Mouse (Mus musculus) neural tube, embryonic 13.5 days (tissue): ENCODE results near the gene Mpzl3. TPM values are rescaled to one million over a fixed set of nuclear protein-coding genes. Genes with fewer than 3 reads are reported as not detected.

Experiments
- ATAC-seq: fragments of 200-750 bp; cut with Nextera tagmentation; 2 replicates; pipeline ENCODE4 v1.8.0; 2017; ENCODE audit warnings: low read depth, mild to moderate bottlenecking, moderate TSS enrichment, moderate library complexity
- H3K27ac ChIP-seq: fragments of 300-500 bp; sonication (generic); replicated peaks from 2 replicates; pipeline ENCODE4 v1.5.1; 2015; ENCODE audit warnings: moderate library complexity, mild to moderate bottlenecking, inconsistent platforms
- H3K27me3 ChIP-seq: fragments of 300-500 bp; sonication (generic); 2 replicates; pipeline ENCODE4 v1.6.1; 2015; ENCODE audit warnings: mild to moderate bottlenecking, inconsistent platforms
- H3K36me3 ChIP-seq: fragments of 300-500 bp; sonication (generic); 2 replicates; pipeline ENCODE4 v1.6.1; 2015; ENCODE audit warnings: mild to moderate bottlenecking, inconsistent platforms
- H3K4me1 ChIP-seq: fragments of 300-500 bp; sonication (generic); replicated peaks from 2 replicates; pipeline ENCODE4 v1.6.1; 2015; ENCODE audit warnings: inconsistent platforms
- H3K4me2 ChIP-seq: fragments of 300-500 bp; sonication (generic); 2 replicates; pipeline ENCODE4 v1.6.1; 2015; ENCODE audit warnings: inconsistent platforms, mild to moderate bottlenecking, moderate library complexity
- H3K4me3 ChIP-seq: fragments of 300-500 bp; sonication (generic); 2 replicates; pipeline ENCODE4 v1.5.1; 2015; ENCODE audit warnings: mild to moderate bottlenecking, inconsistent platforms
- H3K9ac ChIP-seq: fragments of 300-500 bp; sonication (generic); 2 replicates; pipeline ENCODE4 v1.6.1; 2015; ENCODE audit warnings: moderate library complexity, mild to moderate bottlenecking, inconsistent platforms
- H3K9me3 ChIP-seq: fragments of 300-500 bp; sonication (generic); 2 replicates; pipeline ENCODE4 v1.6.1; 2016; ENCODE audit warnings: inconsistent platforms
- WGBS: fragments of 180-500 bp; shearing (Covaris S2); methylation state at CpG from one replicate; pipeline ENCODE4 v1.1.7; 2015; 5-methylcytosine and 5-hydroxymethylcytosine counted together
- polyA plus RNA-seq: library from polyadenylated mRNA; unstranded; fragments of >200 nt; fragmentation: Nextera tagmentation; extraction: Ambion mirVana; gene quantifications from 2 replicates; pipeline ENCODE4 v1.2.1, GENCODE M21; 2015

The Mpzl3 gene
- polyA plus RNA-seq, 1 experiment from 2014 or later, result 0.92 TPM

DNA sequence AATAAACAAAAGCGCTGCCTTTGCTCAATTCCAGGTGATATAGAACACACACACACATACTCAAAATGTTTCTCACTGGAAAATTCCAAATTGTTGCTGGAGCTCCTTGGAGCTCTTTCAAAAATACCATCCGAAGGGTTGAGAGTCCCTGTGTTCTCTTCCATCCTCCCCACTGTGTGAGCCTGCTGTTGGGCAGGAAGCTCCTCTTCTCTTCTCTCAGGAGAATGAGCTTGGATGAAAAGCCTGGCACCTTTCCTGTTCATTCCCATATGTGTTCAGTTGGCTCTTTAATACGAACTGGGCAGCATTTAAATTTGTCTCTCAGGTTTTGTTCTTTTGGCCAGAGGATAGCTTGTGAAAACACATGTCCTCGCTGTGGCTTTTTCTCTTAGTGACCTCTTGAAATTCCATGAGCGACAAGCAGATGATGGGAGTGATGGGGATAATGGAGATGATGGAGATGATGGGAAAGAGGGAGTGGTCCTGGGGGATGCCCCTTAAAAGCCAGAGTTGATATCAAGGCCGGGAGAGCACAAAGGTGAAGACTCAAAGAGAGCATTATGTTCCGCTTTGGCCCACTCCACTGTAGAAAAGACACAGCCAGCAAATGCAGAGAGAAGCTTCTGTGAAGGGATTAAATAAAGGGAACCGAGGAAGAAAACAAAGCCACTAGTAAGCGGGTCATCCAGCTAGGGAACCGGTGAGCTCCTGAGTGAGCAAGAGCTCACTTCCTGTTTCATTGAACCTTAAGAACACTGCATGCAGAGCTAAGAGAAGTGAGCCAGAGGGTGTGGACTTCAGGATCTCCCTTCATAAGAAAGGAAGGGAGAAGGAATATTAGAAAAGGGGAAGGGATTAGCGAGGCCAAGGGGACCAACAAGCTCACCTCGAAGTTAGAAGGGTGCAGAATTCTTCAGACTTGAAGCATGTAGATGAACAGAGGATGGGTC lies 31.0 kb downstream of the Mpzl3 start:
- WGBS, result 82% methylated on average over 12 of the region's 12 CpGs
- Histone ChIP-seq H3K9ac (no peak overlapping the region), H3K9me3 (no peaks in the 10 kb centered on the region), H3K36me3 (no peaks in the 10 kb centered on the region), H3K27me3 (0 out of 2 replicates have a peak, but pooled peaks cover 3% of the 10 kb centered on the region), H3K27ac (no peak overlapping the region), H3K4me1 (no peaks in the 10 kb centered on the region), H3K4me2 (no peak overlapping the region), H3K4me3 (no peak overlapping the region)
- ATAC-seq, result no peak

DNA sequence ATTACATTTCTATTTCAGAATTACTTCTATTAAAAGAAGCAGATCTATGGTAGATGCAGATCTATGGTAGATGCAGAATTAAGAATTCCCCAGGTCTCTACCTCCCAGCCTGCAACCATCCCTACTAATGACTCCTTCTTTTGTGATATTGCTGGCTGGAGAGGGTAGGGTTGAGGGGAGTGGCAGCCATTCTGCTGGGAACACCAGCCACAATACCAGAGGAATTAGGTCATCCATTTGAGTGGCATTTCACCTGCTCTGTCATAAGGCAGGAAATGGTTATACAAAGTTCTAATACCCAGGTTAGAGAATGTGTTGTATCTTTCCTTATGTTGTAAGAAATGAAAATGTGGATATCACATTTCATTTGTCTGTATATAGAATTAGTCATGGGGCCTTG lies 33.1 kb downstream of the Mpzl3 start:
- Histone ChIP-seq H3K36me3 (no peaks in the 10 kb centered on the region), H3K4me2 (no peak overlapping the region), H3K4me3 (no peak overlapping the region), H3K9ac (no peak overlapping the region), H3K27ac (no peak overlapping the region), H3K4me1 (no peaks in the 10 kb centered on the region), H3K27me3 (peaks cover 3% of the 10 kb centered on the region; the same call in 1 of the 2 replicates), H3K9me3 (no peaks in the 10 kb centered on the region)
- ATAC-seq, result no peak

DNA sequence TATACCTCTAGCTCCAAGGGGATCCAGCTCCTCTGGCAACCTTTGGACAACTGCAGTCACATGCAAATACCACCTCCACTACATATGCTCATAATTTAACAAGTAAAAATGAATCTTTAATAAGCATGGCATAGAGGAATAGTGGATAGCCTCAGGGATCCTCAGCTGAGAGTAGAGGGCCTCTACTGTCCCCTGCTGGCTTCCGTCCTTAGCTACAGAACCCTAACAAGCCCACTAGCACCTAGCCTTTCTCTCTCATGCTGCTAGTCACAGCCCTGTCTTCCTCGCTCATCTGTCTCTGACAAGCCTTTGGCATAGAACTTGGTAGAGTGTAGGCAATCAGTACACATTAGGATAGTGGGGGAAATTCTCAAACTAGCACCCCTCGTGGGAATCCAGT lies 35.8 kb downstream of the Mpzl3 start:
- no peak for ATAC-seq
- no peaks in the 10 kb centered on the region for H3K4me1 ChIP-seq
- WGBS, result 73% methylated on average over 3 of the region's 3 CpGs
- no peaks in the 10 kb centered on the region for H3K9me3 ChIP-seq
- H3K4me3 ChIP-seq, result no peak overlapping the region
- H3K27ac ChIP-seq, result no peak overlapping the region
- H3K27me3 ChIP-seq, result peaks cover 3% of the 10 kb centered on the region; the same call in 1 of the 2 replicates
- no peak overlapping the region for H3K4me2 ChIP-seq
- H3K36me3 ChIP-seq, result no peaks in the 10 kb centered on the region
- no peak overlapping the region for H3K9ac ChIP-seq

DNA sequence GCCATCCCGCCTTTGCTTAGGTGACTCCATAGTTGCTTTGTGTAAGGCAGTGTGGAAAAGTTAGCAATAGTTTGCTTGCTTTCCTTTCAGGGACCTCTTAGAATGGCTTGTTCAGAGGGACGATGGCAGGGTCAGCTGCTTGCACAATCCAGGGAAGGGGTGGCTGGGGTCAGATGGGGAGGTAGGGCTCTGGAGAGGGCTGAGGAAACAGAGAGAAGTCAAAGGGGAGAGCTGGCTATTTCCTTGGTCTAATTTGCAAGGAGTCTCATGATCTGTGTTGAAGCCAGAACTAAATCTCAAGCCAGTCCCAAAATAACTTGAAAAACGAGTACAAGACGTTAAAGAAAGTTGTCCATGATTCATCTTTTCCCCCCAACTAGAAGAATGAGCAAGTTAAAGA lies 37.7 kb downstream of the Mpzl3 start:
- H3K27ac ChIP-seq, result no peak overlapping the region
- no peaks in the 10 kb centered on the region for H3K9me3 ChIP-seq
- no peak overlapping the region for H3K9ac ChIP-seq
- no peaks in the 10 kb centered on the region for H3K36me3 ChIP-seq
- no peaks in the 10 kb centered on the region for H3K4me1 ChIP-seq
- no peak overlapping the region for H3K4me2 ChIP-seq
- ATAC-seq, result no peak
- WGBS, result 71% methylated on average over 4 of the region's 4 CpGs
- H3K4me3 ChIP-seq, result no peak overlapping the region
- peaks cover 3% of the 10 kb centered on the region; the same call in 1 of the 2 replicates for H3K27me3 ChIP-seq

DNA sequence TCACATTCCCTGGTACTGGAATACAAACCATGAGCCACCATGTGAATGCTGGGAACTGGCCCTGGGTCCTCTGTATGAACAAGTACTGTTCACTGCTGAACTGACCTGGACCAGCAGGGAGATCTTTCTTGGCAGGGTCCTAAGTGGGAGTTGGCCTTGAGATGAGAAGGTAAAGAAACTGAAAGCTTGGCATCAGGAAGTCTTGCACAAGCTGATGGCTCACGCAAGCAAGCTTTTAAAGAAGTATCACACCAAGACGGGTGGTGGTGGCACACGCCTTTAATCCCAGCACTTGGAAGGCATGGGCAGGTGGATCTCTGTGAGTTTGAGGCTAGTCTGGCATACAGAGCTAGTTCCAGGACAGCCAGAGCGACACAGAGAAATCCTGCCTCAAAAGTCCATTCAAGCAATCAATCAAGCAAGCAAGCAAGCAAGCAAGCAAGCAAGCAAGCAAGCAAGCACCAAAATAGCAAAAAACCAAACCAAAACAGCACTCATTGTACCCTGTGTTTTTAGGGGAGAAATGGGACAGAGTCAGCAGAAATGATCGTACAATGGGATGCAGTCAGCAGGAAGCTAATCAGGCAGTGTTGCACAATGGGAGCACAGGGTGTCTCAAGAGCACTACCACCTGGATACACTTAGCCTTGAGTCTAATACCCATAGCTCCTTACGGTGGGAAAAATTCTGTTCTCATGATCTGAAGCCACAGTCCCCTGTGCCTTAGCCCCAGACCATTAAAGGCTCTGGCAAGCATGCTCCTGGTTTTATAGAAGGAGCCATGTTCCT lies 40.4 kb downstream of the Mpzl3 start:
- WGBS, result 81% methylated on average over 6 of the region's 6 CpGs
- no peak overlapping the region for H3K4me3 ChIP-seq
- H3K9ac ChIP-seq, result no peak overlapping the region
- no peak overlapping the region for H3K27ac ChIP-seq
- H3K9me3 ChIP-seq, result no peaks in the 10 kb centered on the region
- ATAC-seq, result no peak
- H3K4me2 ChIP-seq, result no peak overlapping the region
- no peaks in the 10 kb centered on the region for H3K36me3 ChIP-seq
- no peaks in the 10 kb centered on the region; the same call in 1 of the 2 replicates for H3K27me3 ChIP-seq
- H3K4me1 ChIP-seq, result no peaks in the 10 kb centered on the region

DNA sequence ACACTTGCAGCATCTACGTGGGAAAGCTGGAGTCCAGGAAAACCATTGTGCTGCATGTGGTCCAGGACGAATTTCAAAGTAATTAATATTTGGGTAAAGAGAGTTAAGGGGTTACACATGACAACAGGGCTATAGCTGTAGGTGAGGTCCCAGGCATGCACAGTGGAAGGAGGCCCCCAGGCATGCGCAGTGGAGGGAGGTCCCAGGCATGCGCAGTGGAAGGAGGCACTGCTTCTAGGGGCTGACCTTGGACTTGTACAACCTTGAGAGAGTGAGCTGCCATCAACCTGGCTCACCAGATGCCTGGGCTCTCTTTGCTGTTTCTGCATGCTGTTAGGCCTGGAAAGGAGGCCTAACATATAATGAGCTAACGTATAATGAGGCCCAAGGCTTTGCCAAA lies 42.9 kb downstream of the Mpzl3 start:
- Histone ChIP-seq H3K9me3 (no peaks in the 10 kb centered on the region), H3K4me3 (no peak overlapping the region), H3K27me3 (no peaks in the 10 kb centered on the region; the same call in 1 of the 2 replicates), H3K9ac (no peak overlapping the region), H3K27ac (no peak overlapping the region), H3K36me3 (no peaks in the 10 kb centered on the region), H3K4me2 (no peak overlapping the region), H3K4me1 (no peaks in the 10 kb centered on the region)
- 83% methylated on average over 5 of the region's 5 CpGs for WGBS
- ATAC-seq, result no peak

DNA sequence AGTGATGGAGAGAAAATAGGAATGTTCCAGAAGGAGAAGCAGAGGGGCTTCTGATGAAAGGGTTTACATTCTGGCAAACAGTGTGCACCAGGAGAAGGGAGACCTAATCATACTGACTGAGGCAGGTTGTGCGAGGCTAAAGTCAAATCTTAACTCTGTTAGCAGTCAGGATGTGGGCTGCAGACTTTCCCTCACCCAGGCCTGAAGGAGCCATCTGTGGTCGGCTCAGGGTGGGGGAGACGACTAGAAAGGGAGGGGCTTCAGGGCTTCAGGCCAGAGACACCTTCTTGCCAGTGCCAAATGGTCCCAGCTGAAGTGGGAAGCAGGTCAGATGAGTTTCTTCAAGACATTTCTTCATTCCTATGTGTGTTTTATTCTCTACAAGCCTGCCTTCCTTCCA lies 43.4 kb downstream of the Mpzl3 start:
- H3K36me3 ChIP-seq, result no peaks in the 10 kb centered on the region
- no peak overlapping the region for H3K27ac ChIP-seq
- no peak overlapping the region for H3K9ac ChIP-seq
- no peaks in the 10 kb centered on the region for H3K4me1 ChIP-seq
- 61% methylated on average over 3 of the region's 3 CpGs for WGBS
- no peak overlapping the region for H3K4me3 ChIP-seq
- H3K4me2 ChIP-seq, result no peak overlapping the region
- no peaks in the 10 kb centered on the region for H3K9me3 ChIP-seq
- no peak for ATAC-seq
- no peaks in the 10 kb centered on the region for H3K27me3 ChIP-seq

DNA sequence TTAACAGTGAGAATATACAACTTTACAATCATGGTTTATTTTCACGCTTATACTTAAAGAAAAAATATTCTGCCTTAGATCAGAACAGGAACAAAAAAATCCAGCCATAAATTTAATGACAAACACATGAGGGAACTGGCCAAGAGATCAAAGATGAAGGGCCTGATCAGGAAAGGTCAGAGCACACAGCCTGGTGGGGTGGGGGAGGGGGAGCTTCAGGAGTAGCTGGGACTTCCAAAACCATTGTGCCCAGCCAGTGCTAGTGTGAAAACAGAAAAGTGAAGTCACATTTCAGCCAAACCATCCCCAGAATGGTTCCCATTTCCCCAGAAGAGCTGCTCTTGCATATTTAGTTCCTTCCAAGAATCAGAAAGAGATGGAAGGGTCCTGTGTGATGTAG lies 47.5 kb downstream of the Mpzl3 start:
- Histone ChIP-seq H3K27ac (no peak overlapping the region), H3K9me3 (no peaks in the 10 kb centered on the region), H3K4me3 (no peak overlapping the region), H3K9ac (no peak overlapping the region), H3K27me3 (no peaks in the 10 kb centered on the region), H3K36me3 (no peaks in the 10 kb centered on the region), H3K4me2 (no peak overlapping the region), H3K4me1 (no peaks in the 10 kb centered on the region)
- WGBS, result 84% methylated on average over 1 of the region's 1 CpGs
- no peak for ATAC-seq

DNA sequence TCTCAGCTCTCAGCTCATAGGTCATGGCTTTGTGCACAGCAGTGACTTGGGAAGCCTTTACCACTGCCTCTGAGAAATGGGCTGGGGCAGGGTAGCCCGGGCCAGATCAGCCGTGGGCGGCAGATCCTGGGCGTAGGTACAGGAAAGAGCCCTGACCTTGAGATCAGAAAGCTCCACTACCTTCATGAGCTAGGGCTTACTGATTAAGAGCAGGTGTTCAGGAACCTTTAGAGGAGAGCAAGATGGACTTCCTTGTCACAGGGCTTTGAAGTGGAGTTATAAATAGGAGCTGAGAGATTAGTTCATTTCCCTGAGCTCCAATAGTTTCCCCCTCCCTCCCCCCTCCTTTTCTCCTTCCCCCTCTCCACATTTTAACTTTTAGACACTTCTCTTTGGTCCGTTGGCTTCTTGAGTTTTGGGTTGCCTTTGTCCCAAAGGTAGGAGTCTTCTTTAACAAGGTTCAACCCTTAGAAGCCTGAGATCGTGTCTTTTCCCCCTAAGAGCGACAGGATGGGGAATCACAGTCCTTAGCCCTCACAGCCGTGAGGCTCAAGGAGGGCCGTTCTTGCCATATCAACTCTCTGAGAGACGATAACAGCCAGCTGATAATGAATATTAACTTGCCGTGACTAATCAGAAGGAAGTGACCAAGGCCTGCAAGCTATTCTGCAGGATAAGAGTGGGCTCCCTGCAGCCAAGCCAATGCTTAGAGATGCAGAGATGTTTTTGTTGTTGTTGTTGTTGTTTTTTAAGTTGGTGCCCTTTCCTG lies 48.4 kb downstream of the Mpzl3 start:
- H3K9me3 ChIP-seq, result no peaks in the 10 kb centered on the region
- 77% methylated on average over 11 of the region's 11 CpGs for WGBS
- H3K4me3 ChIP-seq, result no peak overlapping the region
- H3K9ac ChIP-seq, result no peak overlapping the region
- H3K4me1 ChIP-seq, result no peaks in the 10 kb centered on the region
- H3K4me2 ChIP-seq, result no peak overlapping the region
- H3K27me3 ChIP-seq, result no peaks in the 10 kb centered on the region
- H3K36me3 ChIP-seq, result no peaks in the 10 kb centered on the region
- ATAC-seq, result no peak
- H3K27ac ChIP-seq, result no peak overlapping the region

DNA sequence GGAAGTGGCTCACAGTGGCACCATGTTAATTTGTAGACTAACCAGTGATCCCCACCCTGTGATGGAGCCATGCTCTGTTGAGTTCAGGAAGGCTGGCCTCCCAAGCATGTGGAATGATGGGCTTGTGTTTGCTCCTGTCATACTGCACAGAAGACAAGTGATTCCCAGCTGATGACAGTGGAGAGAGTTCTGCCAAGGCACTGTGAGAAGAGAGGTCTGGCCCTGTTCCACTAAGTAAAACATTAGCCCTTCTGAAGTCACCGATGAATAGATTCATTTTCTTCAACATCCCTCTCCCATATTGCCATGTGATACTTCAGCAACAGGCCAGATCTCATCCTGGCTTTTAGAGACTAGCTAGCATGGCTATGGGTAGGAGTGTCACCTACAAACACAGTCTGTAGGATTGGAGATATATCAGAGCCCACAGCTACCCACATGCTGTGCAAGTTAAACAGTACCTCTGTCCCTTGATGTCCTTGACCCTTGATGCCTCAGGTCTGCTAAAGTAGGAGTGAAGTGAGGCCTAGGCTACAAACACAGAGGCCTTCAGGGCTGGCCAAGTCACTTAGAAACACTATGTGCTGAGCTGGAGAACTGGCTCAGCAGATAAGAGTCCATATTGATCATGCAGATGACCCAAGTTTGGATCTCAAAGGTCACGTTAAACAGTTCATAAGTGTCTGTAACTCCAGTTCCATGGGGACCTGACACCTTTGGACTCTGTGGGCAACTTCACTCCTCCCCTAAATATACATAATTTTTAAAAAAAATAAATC lies 50.8 kb downstream of the Mpzl3 start:
- no peaks in the 10 kb centered on the region for H3K36me3 ChIP-seq
- no peak overlapping the region for H3K4me2 ChIP-seq
- no peaks in the 10 kb centered on the region for H3K9me3 ChIP-seq
- no peaks in the 10 kb centered on the region for H3K4me1 ChIP-seq
- no peak overlapping the region for H3K27ac ChIP-seq
- WGBS, result 94% methylated on average over 2 of the region's 2 CpGs
- no peak overlapping the region for H3K4me3 ChIP-seq
- ATAC-seq, result no peak
- H3K27me3 ChIP-seq, result no peaks in the 10 kb centered on the region
- no peak overlapping the region for H3K9ac ChIP-seq

DNA sequence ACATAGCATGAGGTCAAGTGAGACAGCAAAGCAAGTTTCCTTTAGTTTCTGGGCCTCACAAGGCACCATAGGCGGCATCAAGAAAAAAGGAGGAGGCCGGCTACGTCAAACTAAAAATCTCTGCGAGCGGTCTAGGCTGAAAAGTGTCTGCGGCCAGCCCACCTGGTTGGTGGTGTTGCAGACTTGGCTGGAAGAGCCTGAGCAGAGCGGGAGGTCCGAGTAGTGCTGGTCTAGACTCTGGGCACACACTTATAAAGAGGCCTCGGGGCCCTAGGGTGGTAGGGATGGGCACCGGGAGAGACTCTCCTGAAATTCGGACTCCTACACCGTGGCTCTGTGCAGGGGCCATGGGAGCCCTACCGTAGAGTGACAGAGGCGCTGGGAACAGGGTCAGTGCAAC lies 60.7 kb downstream of the Mpzl3 start:
- Histone ChIP-seq H3K4me2 (peak overlapping the region; percentile 61), H3K27ac (no peak overlapping the region), H3K27me3 (peaks cover 13% of the 10 kb centered on the region; the same call in 1 of the 2 replicates), H3K9me3 (no peaks in the 10 kb centered on the region), H3K36me3 (no peaks in the 10 kb centered on the region), H3K4me3 (peak overlapping the region; percentile 41), H3K4me1 (peaks cover 23% of the 10 kb centered on the region), H3K9ac (peak overlapping the region; percentile 54)
- peak; percentile 64; the same call in 1 of the 2 replicates for ATAC-seq
- WGBS, result 2% methylated on average over 14 of the region's 14 CpGs
